Mouse (Mus musculus): ENCODE data around the gene Ednra. TPM values are rescaled to one million over a fixed set of nuclear protein-coding genes. Genes with fewer than 3 reads are reported as not detected.

The Ednra gene
- polyA plus RNA-seq, 1 experiment from 2014 or later, result 2.4 TPM

GRCm38 (mm10) chr8:77750407-77750806, 26.1 kb upstream of the Ednra start:
- H3K4me1 ChIP-seq (replicated peaks), result no peaks in the 10 kb centered on the region
- H3K36me3 ChIP-seq, result no peaks in the 10 kb centered on the region
- DNase-seq (no peak), ATAC-seq (ENCODE audit: low read depth) (no peak)
- no peaks in the 10 kb centered on the region for H3K27me3 ChIP-seq
- H3K4me3 ChIP-seq (replicated peaks), result no peak overlapping the region
- WGBS (ENCODE audit: insufficient replicate concordance), result 49% methylated on average over 4 of the region's 4 CpGs
- no peak overlapping the region for H3K27ac ChIP-seq
- H3K9me3 ChIP-seq (replicated peaks), result no peaks in the 10 kb centered on the region
- H3K4me2 ChIP-seq, result no peak overlapping the region
- H3K9ac ChIP-seq, result no peak overlapping the region

GRCm38 (mm10) chr8:77744476-77744875, 20.2 kb upstream of the Ednra start:
- ATAC-seq (ENCODE audit: low read depth) (no peak), DNase-seq (no peak)
- Histone ChIP-seq H3K9ac (no peak overlapping the region), H3K27me3 (no peaks in the 10 kb centered on the region), H3K4me3 (replicated peaks) (no peak overlapping the region), H3K9me3 (replicated peaks) (no peaks in the 10 kb centered on the region), H3K4me1 (replicated peaks) (no peaks in the 10 kb centered on the region), H3K36me3 (no peaks in the 10 kb centered on the region), H3K4me2 (no peak overlapping the region), H3K27ac (no peak overlapping the region)
- 55% methylated on average over 3 of the region's 3 CpGs for WGBS (ENCODE audit: insufficient replicate concordance)

- Histone ChIP-seq H3K9me3 (replicated peaks) (no peaks in the 10 kb centered on the region), H3K36me3 (no peaks in the 10 kb centered on the region), H3K9ac (no peak overlapping the region), H3K27ac (no peak overlapping the region), H3K4me1 (replicated peaks) (no peaks in the 10 kb centered on the region), H3K4me2 (no peak overlapping the region), H3K4me3 (replicated peaks) (no peak overlapping the region), H3K27me3 (no peaks in the 10 kb centered on the region)
- no peak for DNase-seq
- 16% methylated on average over 2 of the region's 3 CpGs for WGBS (ENCODE audit: insufficient replicate concordance)
- ATAC-seq (ENCODE audit: low read depth), result no peak
Measured at GRCm38 (mm10) chr8:77742395-77742794, 18.1 kb upstream of the Ednra start.

- H3K27me3 ChIP-seq, result no peaks in the 10 kb centered on the region
- H3K4me2 ChIP-seq, result no peak overlapping the region
- no peaks in the 10 kb centered on the region for H3K36me3 ChIP-seq
- no peak overlapping the region for H3K9ac ChIP-seq
- no peak overlapping the region for H3K4me3 ChIP-seq (replicated peaks)
- no peak for DNase-seq
- 71% methylated on average over 6 of the region's 6 CpGs for WGBS (ENCODE audit: insufficient replicate concordance)
- no peak overlapping the region for H3K27ac ChIP-seq
- H3K9me3 ChIP-seq (replicated peaks), result no peaks in the 10 kb centered on the region
- no peak for ATAC-seq (ENCODE audit: low read depth)
- no peaks in the 10 kb centered on the region for H3K4me1 ChIP-seq (replicated peaks)
Measured at GRCm38 (mm10) chr8:77741050-77741777, 16.9 kb upstream of the Ednra start.

GRCm38 (mm10) chr8:77738419-77738818, 14.2 kb upstream of the Ednra start:
- H3K4me3 ChIP-seq (replicated peaks), result no peak overlapping the region
- DNase-seq, result no peak
- H3K9me3 ChIP-seq (replicated peaks), result no peaks in the 10 kb centered on the region
- no peaks in the 10 kb centered on the region for H3K36me3 ChIP-seq
- H3K27me3 ChIP-seq, result no peaks in the 10 kb centered on the region
- ATAC-seq (ENCODE audit: low read depth), result no peak
- 80% methylated on average over 6 of the region's 6 CpGs for WGBS (ENCODE audit: insufficient replicate concordance)
- H3K4me2 ChIP-seq, result no peak overlapping the region
- H3K27ac ChIP-seq, result no peak overlapping the region
- no peaks in the 10 kb centered on the region for H3K4me1 ChIP-seq (replicated peaks)
- H3K9ac ChIP-seq, result no peak overlapping the region

GRCm38 (mm10) chr8:77737327-77737726, 13.1 kb upstream of the Ednra start:
- Histone ChIP-seq H3K4me2 (no peak overlapping the region), H3K36me3 (no peaks in the 10 kb centered on the region), H3K27ac (no peak overlapping the region), H3K4me1 (replicated peaks) (no peaks in the 10 kb centered on the region), H3K4me3 (replicated peaks) (no peak overlapping the region), H3K9ac (no peak overlapping the region), H3K9me3 (replicated peaks) (no peaks in the 10 kb centered on the region), H3K27me3 (no peaks in the 10 kb centered on the region)
- WGBS (ENCODE audit: insufficient replicate concordance), result 63% methylated on average over 9 of the region's 9 CpGs
- DNase-seq (no peak), ATAC-seq (ENCODE audit: low read depth) (no peak)

GRCm38 (mm10) chr8:77733792-77734191, 9.5 kb upstream of the Ednra start:
- Histone ChIP-seq H3K9me3 (replicated peaks) (no peaks in the 10 kb centered on the region), H3K4me2 (no peak overlapping the region), H3K27ac (no peak overlapping the region), H3K4me3 (replicated peaks) (no peak overlapping the region), H3K36me3 (no peaks in the 10 kb centered on the region), H3K4me1 (replicated peaks) (no peaks in the 10 kb centered on the region), H3K27me3 (no peaks in the 10 kb centered on the region), H3K9ac (no peak overlapping the region)
- WGBS (ENCODE audit: insufficient replicate concordance), result 56% methylated on average over 2 of the region's 2 CpGs
- DNase-seq (no peak), ATAC-seq (ENCODE audit: low read depth) (no peak)

GRCm38 (mm10) chr8:77732964-77733363, 8.7 kb upstream of the Ednra start:
- Histone ChIP-seq H3K9ac (no peak overlapping the region), H3K4me2 (no peak overlapping the region), H3K27me3 (no peaks in the 10 kb centered on the region), H3K36me3 (no peaks in the 10 kb centered on the region), H3K27ac (no peak overlapping the region), H3K9me3 (replicated peaks) (no peaks in the 10 kb centered on the region), H3K4me3 (replicated peaks) (no peak overlapping the region), H3K4me1 (replicated peaks) (no peaks in the 10 kb centered on the region)
- DNase-seq (no peak), ATAC-seq (ENCODE audit: low read depth) (no peak)
- 41% methylated on average over 3 of the region's 3 CpGs for WGBS (ENCODE audit: insufficient replicate concordance)

- Histone ChIP-seq H3K4me3 (replicated peaks) (no peak overlapping the region), H3K9ac (no peak overlapping the region), H3K4me2 (no peak overlapping the region), H3K4me1 (replicated peaks) (peaks cover 23% of the 10 kb centered on the region), H3K9me3 (replicated peaks) (no peaks in the 10 kb centered on the region), H3K36me3 (no peaks in the 10 kb centered on the region), H3K27me3 (no peaks in the 10 kb centered on the region), H3K27ac (no peak overlapping the region)
- DNase-seq (no peak), ATAC-seq (ENCODE audit: low read depth) (no peak)
- 66% methylated on average over 5 of the region's 5 CpGs for WGBS (ENCODE audit: insufficient replicate concordance)
Measured at GRCm38 (mm10) chr8:77725406-77725805, 1.1 kb upstream of the Ednra start.

GRCm38 (mm10) chr8:77723534-77724045, 674 bp downstream of the Ednra start:
- WGBS (ENCODE audit: insufficient replicate concordance), result 3% methylated on average over 16 of the region's 16 CpGs
- peak; percentile 1 for DNase-seq
- H3K9ac ChIP-seq, result peak overlapping the region; percentile 59
- ATAC-seq (ENCODE audit: low read depth), result peak; percentile 76
- H3K27ac ChIP-seq, result peak overlapping the region; percentile 63
- no peaks in the 10 kb centered on the region for H3K9me3 ChIP-seq (replicated peaks)
- H3K4me1 ChIP-seq (replicated peaks), result peaks cover 28% of the 10 kb centered on the region
- H3K36me3 ChIP-seq, result no peaks in the 10 kb centered on the region
- peak overlapping the region; percentile 54 for H3K4me3 ChIP-seq (replicated peaks)
- peak overlapping the region; percentile 68 for H3K4me2 ChIP-seq
- H3K27me3 ChIP-seq, result no peaks in the 10 kb centered on the region

- Histone ChIP-seq H3K27me3 (no peaks in the 10 kb centered on the region), H3K4me1 (replicated peaks) (peaks cover 28% of the 10 kb centered on the region), H3K27ac (no peak overlapping the region), H3K9ac (no peak overlapping the region), H3K4me3 (replicated peaks) (0 out of 2 replicates have a peak overlapping the region, but pooled peaks have one; percentile 54), H3K9me3 (replicated peaks) (no peaks in the 10 kb centered on the region), H3K4me2 (peak overlapping the region; percentile 68), H3K36me3 (no peaks in the 10 kb centered on the region)
- no peak for ATAC-seq (ENCODE audit: low read depth)
- 66% methylated on average over 4 of the region's 4 CpGs for WGBS (ENCODE audit: insufficient replicate concordance)
- no peak for DNase-seq
Measured at GRCm38 (mm10) chr8:77723018-77723417, 1.2 kb downstream of the Ednra start.

GRCm38 (mm10) chr8:77718933-77719332, 5.3 kb downstream of the Ednra start:
- H3K36me3 ChIP-seq, result no peaks in the 10 kb centered on the region
- H3K9me3 ChIP-seq (replicated peaks), result no peaks in the 10 kb centered on the region
- 64% methylated on average over 2 of the region's 2 CpGs for WGBS (ENCODE audit: insufficient replicate concordance)
- no peak for DNase-seq
- H3K4me2 ChIP-seq, result no peak overlapping the region
- ATAC-seq (ENCODE audit: low read depth), result no peak
- no peak overlapping the region for H3K27ac ChIP-seq
- H3K27me3 ChIP-seq, result no peaks in the 10 kb centered on the region
- no peak overlapping the region for H3K9ac ChIP-seq
- H3K4me1 ChIP-seq (replicated peaks), result peaks cover 14% of the 10 kb centered on the region
- H3K4me3 ChIP-seq (replicated peaks), result no peak overlapping the region

Data from liver, embryonic 13.5 days (tissue).